Mouse (Mus musculus) MEL (cell line): ENCODE measurements around the gene Olfr172.

Experiments used
- CTCF ChIP-seq, 3 experiments: IDR thresholded peaks in 2 of 3; conservative IDR thresholded peaks in 1 of 3; 2 replicates each; pipeline ENCODE4 v1.5.1; 2011 to 2012; ENCODE audit warnings: low read length in 3 of 3, low read depth in 2 of 3, mild to moderate bottlenecking in 2 of 3, improper control_type of control experiment in 1 of 3, inconsistent platforms in 1 of 3, mixed read lengths in 1 of 3, moderate library complexity in 1 of 3; ENCODE audit not compliant: control insufficient read depth in 1 of 3, insufficient read depth in 1 of 3, poor library complexity in 1 of 3, severe bottlenecking in 1 of 3
- ELF1 ChIP-seq: IDR thresholded peaks from 2 replicates; pipeline ENCODE4 v1.6.1; 2014; ENCODE audit warnings: low read depth, mild to moderate bottlenecking, inconsistent platforms, low read length, improper control_type of control experiment, moderate library complexity
- EP300 ChIP-seq, 2 experiments: IDR thresholded peaks; 2 replicates each; pipeline ENCODE4 v1.6.1; 2011; ENCODE audit warnings: improper control_type of control experiment in 2 of 2, low read length in 2 of 2, low read depth in 1 of 2, mild to moderate bottlenecking in 1 of 2
- POLR2A ChIP-seq, 2 experiments: IDR thresholded peaks; 2 replicates each; pipeline ENCODE4 v1.6.1; 2011 to 2012; ENCODE audit warnings: low read length in 2 of 2, mild to moderate bottlenecking in 2 of 2, control low read depth in 1 of 2, improper control_type of control experiment in 1 of 2, low read depth in 1 of 2, moderate library complexity in 1 of 2; ENCODE audit not compliant: control insufficient read depth in 1 of 2, insufficient read depth in 1 of 2, poor library complexity in 1 of 2
- SMC3 ChIP-seq: IDR thresholded peaks from 2 replicates; pipeline ENCODE4 v1.6.1; 2011; ENCODE audit warnings: low read depth, low read length, improper control_type of control experiment
- TAL1 ChIP-seq: IDR thresholded peaks from 2 replicates; pipeline ENCODE4 v1.6.1; 2012; ENCODE audit warnings: mild to moderate bottlenecking, inconsistent platforms, low read length, moderate library complexity, mixed read lengths
- USF1 ChIP-seq: IDR thresholded peaks from 2 replicates; pipeline ENCODE4 v1.6.1; 2014; ENCODE audit warnings: low read depth, mild to moderate bottlenecking, inconsistent platforms, low read length, improper control_type of control experiment, moderate library complexity
- ZMIZ1 ChIP-seq: IDR thresholded peaks from 2 replicates; pipeline ENCODE4 v1.6.1; 2012; ENCODE audit warnings: low read depth, mild to moderate bottlenecking, inconsistent platforms, low read length, improper control_type of control experiment, moderate library complexity

DNA sequence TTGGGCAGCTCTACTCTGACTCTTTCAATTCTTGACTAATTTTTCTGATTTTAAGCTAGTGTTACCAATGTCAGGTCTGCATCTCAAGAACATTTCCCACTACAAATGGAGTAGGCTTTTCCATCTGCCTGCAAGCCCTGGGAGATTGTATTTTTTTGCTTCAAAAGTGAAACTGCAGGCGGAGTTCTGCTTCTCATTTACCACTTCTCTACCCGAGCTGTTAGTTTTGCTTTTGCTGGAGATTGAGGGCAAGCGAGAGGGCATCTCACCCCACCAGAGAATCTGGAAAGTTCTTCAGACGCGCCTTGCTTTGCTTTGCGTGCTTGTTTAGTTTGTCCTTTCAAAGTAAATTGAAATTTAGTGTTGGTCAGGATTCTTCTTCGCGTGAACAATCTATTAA lies 50.8 kb downstream of the Olfr172 start:
- TF ChIP-seq TAL1 (no peak), POLR2A (IDR thresholded peaks at IDR 0.05; ENCODE audit: control insufficient read depth in 1 of 2, insufficient read depth in 1 of 2, low read depth in 1 of 2, low read length in 2 of 2, poor library complexity in 1 of 2) (no peak), ELF1 (no peak), SMC3 (no peak), ZMIZ1 (no peak), CTCF (IDR thresholded peaks at IDR 0.05 in 2 of 3, conservative IDR thresholded peaks at IDR 0.05 in 1 of 3; ENCODE audit: control insufficient read depth in 1 of 3, insufficient read depth in 1 of 3, low read depth in 2 of 3, low read length in 3 of 3, poor library complexity in 1 of 3, severe bottlenecking in 1 of 3) (no peak), USF1 (no peak), EP300 (IDR thresholded peaks at IDR 0.05; ENCODE audit: low read depth in 1 of 2, low read length in 2 of 2) (no peak)
